Mouse (Mus musculus) thymus, adult 2 months (tissue): ENCODE data around the gene Dnah14. TPM values are rescaled to one million over a fixed set of nuclear protein-coding genes. Genes with fewer than 3 reads are reported as not detected.

ENCODE experiments used
- DNase-seq: peaks from one replicate; pipeline ENCODE4 v3.0.0; 2021
- H3K27ac ChIP-seq: fragments of 200-500 bp; 2 replicates; pipeline ENCODE4 v1.5.1; 2012; ENCODE audit warnings: low read length, control low read depth; ENCODE audit not compliant: control insufficient read depth, insufficient read depth
- H3K27me3 ChIP-seq: fragments of 200-500 bp; 2 replicates; pipeline ENCODE4 v1.6.1; 2012; ENCODE audit warnings: mild to moderate bottlenecking, low read length, moderate library complexity, mixed read lengths; ENCODE audit not compliant: control insufficient read depth, insufficient read depth
- H3K36me3 ChIP-seq: fragments of 200-500 bp; 2 replicates; pipeline ENCODE4 v1.6.1; 2012; ENCODE audit warnings: mild to moderate bottlenecking, low read length, moderate library complexity; ENCODE audit not compliant: control insufficient read depth, insufficient read depth
- H3K4me1 ChIP-seq: fragments of 200-500 bp; replicated peaks from 2 replicates; pipeline ENCODE4 v1.6.1; 2012; ENCODE audit warnings: low read length; ENCODE audit not compliant: control insufficient read depth, insufficient read depth
- H3K4me3 ChIP-seq: fragments of 200-500 bp; 2 replicates; pipeline ENCODE4 v1.5.1; 2012; ENCODE audit warnings: mild to moderate bottlenecking, low read length, control low read depth, moderate library complexity; ENCODE audit not compliant: control insufficient read depth, insufficient read depth
- CTCF ChIP-seq: fragments of 200-500 bp; IDR thresholded peaks from 2 replicates; pipeline ENCODE4 v1.5.1; 2012; ENCODE audit warnings: mild to moderate bottlenecking, control low read depth, low read length, moderate library complexity, borderline replicate concordance; ENCODE audit not compliant: control insufficient read depth, poor library complexity, insufficient read depth; ENCODE audit errors: extremely low read depth
- POLR2A ChIP-seq: fragments of 200-500 bp; IDR thresholded peaks from 2 replicates; pipeline ENCODE4 v1.6.1; 2012; ENCODE audit warnings: mild to moderate bottlenecking, low read length, control low read depth, moderate library complexity; ENCODE audit not compliant: control insufficient read depth, poor library complexity, insufficient read depth; ENCODE audit errors: extremely low read depth
- WGBS: fragments of 180-500 bp; shearing (Covaris S2); methylation state at CpG from one replicate; pipeline ENCODE4 v1.1.7; 2018; 5-methylcytosine and 5-hydroxymethylcytosine counted together
- polyA plus RNA-seq: library from polyadenylated mRNA; depleted of rRNA; stranded (reverse); fragments of >200 nt; gene quantifications from 2 replicates; pipeline ENCODE4 v1.2.3, GENCODE M21; 2012

Dnah14 gene
- polyA plus RNA-seq, 1 experiment: 0.09 TPM

- 36% methylated on average over 23 of the region's 23 CpGs for WGBS
- peak; percentile 55 for DNase-seq
- H3K4me3 ChIP-seq: no peak overlapping the region
- no peaks in the 10 kb centered on the region for H3K27me3 ChIP-seq
- no peaks in the 10 kb centered on the region for H3K36me3 ChIP-seq
- H3K4me1 ChIP-seq: no peaks in the 10 kb centered on the region
- TF ChIP-seq CTCF (no peak), POLR2A (no peak)
- H3K27ac ChIP-seq: no peak overlapping the region
These were observed 31.2 kb upstream of the Dnah14 start for GRCm38 (mm10) chr1:181545044-181545772.

DNA sequence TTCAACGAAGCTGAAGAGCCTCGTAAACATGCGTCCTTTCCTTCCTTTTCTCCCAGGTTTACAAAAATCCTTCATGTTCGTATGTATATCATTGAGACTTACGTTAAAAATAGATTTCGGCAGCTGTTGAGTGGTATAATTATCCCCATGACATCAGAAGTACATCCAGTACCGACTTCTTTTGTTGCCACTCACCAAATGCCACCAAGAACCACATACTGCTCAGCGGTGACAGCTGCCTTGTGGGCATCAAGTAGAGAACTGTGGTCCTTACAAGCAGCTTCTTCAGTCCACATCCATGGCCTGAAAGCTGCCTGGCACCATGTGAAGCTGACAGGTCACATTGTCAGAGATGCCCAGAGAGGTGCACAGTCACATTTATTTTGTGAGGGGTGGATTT is 26.4 kb upstream of the Dnah14 start:
- Histone ChIP-seq H3K27ac (no peak overlapping the region), H3K4me3 (no peak overlapping the region), H3K4me1 (no peaks in the 10 kb centered on the region), H3K27me3 (no peaks in the 10 kb centered on the region), H3K36me3 (no peaks in the 10 kb centered on the region)
- TF ChIP-seq POLR2A: no peak
- no peak for TF ChIP-seq CTCF
- DNase-seq: no peak
- 94% methylated on average over 8 of the region's 8 CpGs for WGBS

DNA sequence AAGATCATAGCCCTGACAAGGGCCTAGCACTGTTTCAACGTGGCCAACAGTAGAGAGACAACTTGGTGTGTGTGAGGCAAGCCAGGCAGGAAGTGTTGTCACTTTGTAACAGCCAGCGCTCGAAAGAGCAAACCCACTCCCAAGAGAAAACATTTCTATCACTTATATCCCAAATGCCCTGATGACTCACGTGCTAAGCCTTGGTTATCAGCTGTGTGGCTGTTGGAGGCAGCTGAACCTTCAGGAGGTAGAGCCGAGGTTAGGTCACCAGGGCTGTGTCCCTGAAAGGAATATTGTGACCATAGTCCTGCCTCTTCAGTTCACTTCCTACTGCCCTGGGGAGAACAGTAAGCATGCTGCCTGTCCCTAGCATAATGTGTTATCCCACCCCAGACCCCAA is 25.5 kb upstream of the Dnah14 start:
- WGBS: 75% methylated on average over 5 of the region's 5 CpGs
- H3K27me3 ChIP-seq: no peaks in the 10 kb centered on the region
- H3K4me3 ChIP-seq: no peak overlapping the region

GRCm38 (mm10) chr1:181552533-181553410 is 23.6 kb upstream of the Dnah14 start:
- WGBS: 44% methylated on average over 10 of the region's 10 CpGs
- no peak overlapping the region for H3K27ac ChIP-seq
- no peaks in the 10 kb centered on the region for H3K36me3 ChIP-seq
- no peaks in the 10 kb centered on the region for H3K4me1 ChIP-seq
- H3K27me3 ChIP-seq: no peaks in the 10 kb centered on the region
- DNase-seq: no peak
- no peak overlapping the region for H3K4me3 ChIP-seq
- no peak for TF ChIP-seq CTCF
- TF ChIP-seq POLR2A: no peak

More for the DNA sequence above, 25.5 kb upstream of the Dnah14 start:
- TF ChIP-seq CTCF (no peak), POLR2A (no peak)
- H3K27ac ChIP-seq: no peak overlapping the region
- H3K4me1 ChIP-seq: no peaks in the 10 kb centered on the region
- DNase-seq: no peak
- H3K36me3 ChIP-seq: no peaks in the 10 kb centered on the region

DNA sequence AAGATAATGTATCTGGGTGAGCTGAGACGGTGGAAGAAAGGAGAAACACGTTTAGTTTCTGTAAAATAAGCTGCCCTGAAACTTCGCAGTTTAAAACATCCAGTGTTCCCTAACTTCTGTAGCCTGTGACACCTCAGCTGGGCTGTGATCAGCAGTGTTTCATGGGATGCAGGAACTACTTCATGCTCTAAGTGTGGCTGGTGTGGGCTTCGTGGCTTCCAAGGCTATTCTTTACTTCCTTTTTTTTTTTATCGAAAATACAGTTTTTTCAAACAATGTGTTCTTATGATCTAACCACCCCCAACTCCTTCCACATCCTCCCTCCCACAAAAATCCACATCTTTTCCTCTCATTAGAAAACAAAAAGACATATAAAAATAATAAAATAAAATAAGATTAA is 20.9 kb upstream of the Dnah14 start:
- Histone ChIP-seq H3K27me3 (no peaks in the 10 kb centered on the region), H3K27ac (no peak overlapping the region), H3K36me3 (no peaks in the 10 kb centered on the region), H3K4me1 (no peaks in the 10 kb centered on the region), H3K4me3 (no peak overlapping the region)
- no peak for TF ChIP-seq CTCF
- no peak for TF ChIP-seq POLR2A
- WGBS: 16% methylated on average over 5 of the region's 5 CpGs
- DNase-seq: no peak

- Histone ChIP-seq H3K4me3 (no peak overlapping the region), H3K27ac (no peak overlapping the region), H3K27me3 (no peaks in the 10 kb centered on the region), H3K36me3 (no peaks in the 10 kb centered on the region), H3K4me1 (no peaks in the 10 kb centered on the region)
- no peak for DNase-seq
- WGBS: 90% methylated on average over 10 of the region's 10 CpGs
- TF ChIP-seq POLR2A: no peak
- no peak for TF ChIP-seq CTCF
These were observed 16.7 kb upstream of the Dnah14 start for GRCm38 (mm10) chr1:181559655-181560054.
